Comparison of ENCODE assay signal across 23 mouse cellular contexts in genomic region chr7:122656671-122657070, GRCm38 (mm10). TPM values are rescaled to one million over a fixed set of nuclear protein-coding genes. Genes with fewer than 3 reads are reported as not detected.
DNase-seq lines count a peak whose midpoint lies in the region; TF ChIP-seq lines count a peak whose summit lies in the region.
"Had no signal": no experiment of that assay in that cellular context is flagged by ENCODE, and none has a peak within 500 bp of the region (broad histone marks: within the 10 kb centered on the region; RNA-seq: fewer than 3 reads in every experiment).

No protein-coding gene starts in this region.

- 32% methylated on average over 3 of the region's 3 CpGs for WGBS in liver, adult 2 months

- H3K27me3 ChIP-seq in liver, adult 2 months (ENCODE audit: control insufficient read depth, insufficient read depth, low read length): no peaks in the 10 kb centered on the region
- H3K27me3 ChIP-seq: Patski had no signal

- H3K27ac ChIP-seq in liver, adult 2 months (replicated peaks; ENCODE audit: insufficient read depth, low read depth, low read length): no peak overlapping the region

- DNase-seq in liver, adult 2 months (ENCODE audit: extremely low read depth, low read depth, low spot score): peak; percentile 92
- DNase-seq in liver (no peak), adipocyte (ENCODE audit: low spot score) (peak; percentile 28)
- DNase-seq in right cerebral cortex, postnatal 4 days: no peak
- DNase-seq: adrenal gland, adult 2 months; adrenal gland, adult 8-10 months; adrenal gland, postnatal 10 days; adrenal gland, postnatal 14 days; adrenal gland, postnatal 25 days; adrenal gland, postnatal 36 days; B cell, adult 2 months; cerebellum, adult 11 months; cerebellum, adult 11-12 months; cerebellum, adult 18-20 months; cerebellum, adult 2 months had no signal

- H3K9ac ChIP-seq in liver, adult 2 months (ENCODE audit: low read depth, low read length): no peak overlapping the region

- no peak for TF ChIP-seq POLR2A in liver, adult 2 months (IDR thresholded peaks at IDR 0.05; ENCODE audit: extremely low read depth, insufficient read depth, low read length)

- H3K36me3 ChIP-seq in liver, adult 2 months (ENCODE audit: control insufficient read depth, insufficient read depth, low read length): no peaks in the 10 kb centered on the region
- H3K36me3 ChIP-seq: G1E had no signal

- no peak overlapping the region for H3K4me3 ChIP-seq in liver, adult 2 months (ENCODE audit: insufficient read depth, low read depth, low read length)

- no peaks in the 10 kb centered on the region for H3K79me2 ChIP-seq in liver, adult 2 months (ENCODE audit: control insufficient read depth, insufficient read depth, low read length)

- H3K4me1 ChIP-seq in liver, adult 2 months (ENCODE audit: control insufficient read depth, insufficient read depth, low read length): peaks cover 10% of the 10 kb centered on the region

- TF ChIP-seq CTCF in liver, adult 2 months (IDR thresholded peaks at IDR 0.05; ENCODE audit: low read depth, low read length): no peak

RNA-seq across cellular contexts. Expression of gene Cacng3, which starts 13.6 kb away (rescaled TPM):
- total RNA-seq in liver, adult 2 months (2014; rRNA removed): not detected in 2 replicates
- polyA plus RNA-seq in liver, adult 2 months (2012; rRNA removed): not detected in 2 replicates
- total RNA-seq: CH12.LX, ES-E14, MEL had no signal
- polyA plus RNA-seq: activated CD4-positive, CD25-positive, alpha-beta regulatory T cell, adult 4 months; C2C12; CD4-positive, CD25-positive, alpha-beta regulatory T cell, adult 4 months; G1E; Patski had no signal

Comparison
In these comparisons a context has a peak if more than half of its experiments do, and no peak if none do; other contexts are left out.
1. DNase-seq: peak in liver, adult 2 months (single experiment) and adipocyte (single experiment); none in liver (single experiment) and right cerebral cortex, postnatal 4 days (single experiment).